Mouse (Mus musculus) MEL-GATA-1-ER (cell line): ENCODE measurements at regions not wholly inside any gene's neighbourhood (a gene's known extent, or its start where the extent isn't known, plus 50 kb on each side); places are given as distances from the start of the nearest gene placed in this dataset.
A peak's percentile ranks its signal among the peaks of the same experiment; 100 is the strongest.

Source experiments
- DNase-seq: peaks from one replicate; pipeline ENCODE4 v3.0.0-alpha.2; 2012; ENCODE audit warnings: low read depth; ENCODE audit errors: extremely low read depth

GRCm38 (mm10) chr15:46480147-46480546, 6346.0 kb downstream of the 9330182O14Rik start:
- peak; percentile 32 for DNase-seq

- DNase-seq, result no peak
Observed at GRCm38 (mm10) chr15:46488940-46489339, 6354.8 kb downstream of the 9330182O14Rik start.

- DNase-seq, result no peak
Observed at GRCm38 (mm10) chr15:46518928-46519327, 6384.8 kb downstream of the 9330182O14Rik start.
